Mouse (Mus musculus) kidney, postnatal 4 days (tissue): ENCODE measurements around the gene Vmn1r227.

ENCODE experiments used
- DNase-seq, 2 experiments: peaks; one replicate each; pipeline ENCODE4 v3.0.0; 2021; ENCODE audit warnings: mixed read lengths in 2 of 2

The Vmn1r227 gene

DNA sequence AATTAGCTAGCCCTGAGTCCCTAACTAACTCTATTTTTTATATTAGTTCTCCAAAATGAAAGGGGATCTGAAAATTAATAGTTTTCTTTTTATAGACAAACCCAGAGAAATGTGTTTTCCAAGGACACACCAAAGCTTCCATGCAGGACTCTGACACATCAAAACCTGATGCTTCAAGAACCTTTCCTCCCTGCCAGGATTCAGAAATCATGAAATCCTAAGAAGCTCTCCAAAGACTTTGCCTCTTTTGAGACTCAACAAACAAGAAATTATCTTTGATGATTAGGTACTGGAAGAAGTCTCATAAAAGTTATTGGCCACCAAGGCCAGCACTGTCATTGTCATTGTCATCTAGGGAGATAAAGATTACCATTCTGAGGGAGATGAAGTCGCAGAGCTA, at the start of gene Vmn1r227:
Gene Vmn1r227 (plus strand): TSS at position 301 of the 400 bp plus-strand sequence.
- DNase-seq = no peak

DNA sequence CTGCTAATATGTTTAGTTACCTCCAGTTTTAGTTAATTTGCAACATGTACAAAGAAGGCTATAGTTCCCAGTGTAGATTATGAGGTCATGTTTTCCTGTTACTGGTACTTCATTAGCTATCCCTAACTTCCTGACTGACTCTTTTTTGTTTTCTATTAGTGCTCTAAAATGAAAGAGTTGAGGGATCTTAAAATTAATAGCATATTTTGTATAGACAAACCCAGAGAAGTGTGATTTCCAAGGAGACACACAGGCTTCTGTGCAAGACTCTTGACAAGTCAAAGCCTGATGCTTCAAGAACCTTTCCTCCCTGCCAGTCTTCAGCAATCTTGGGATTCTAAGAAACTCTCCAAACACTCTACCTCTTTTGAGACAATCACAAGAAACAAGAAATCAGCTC, 47.1 kb upstream of the Vmn1r227 start, which contains the start of gene Vmn1r226:
Gene Vmn1r226 (plus strand): TSS at position 301 of the 400 bp plus-strand sequence.
- DNase-seq = no peak

GRCm38 (mm10) chr17:20786057-20786456, 56.4 kb downstream of the Vmn1r227 start, which contains the start of gene Vmn1r228:
Gene Vmn1r228 (minus strand): TSS chr17:20786157.
- DNase-seq = no peak
